Mouse (Mus musculus): ENCODE measurements around the gene Il23a.

DNA sequence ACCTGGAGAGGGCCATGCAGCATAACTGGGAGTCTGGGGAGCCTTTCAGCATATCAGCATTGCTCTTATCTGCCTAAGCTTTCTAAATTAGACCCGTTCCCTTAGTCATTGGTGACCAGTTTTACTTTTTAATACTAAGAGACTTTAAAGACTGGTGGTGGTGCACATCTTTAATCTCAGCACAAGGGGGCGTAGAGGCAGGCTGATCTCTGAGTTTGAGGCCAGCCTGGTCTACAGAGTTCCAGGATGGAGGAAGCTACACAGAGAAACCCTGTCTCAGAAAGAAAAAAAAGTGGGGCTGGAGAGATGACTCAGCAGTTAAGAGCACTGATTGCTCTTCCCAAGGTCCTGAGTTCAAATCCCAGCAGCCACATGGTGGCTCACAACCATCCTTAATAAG, 41.7 kb upstream of the Il23a start:
- TF ChIP-seq POLR2A (IDR thresholded peaks at IDR 0.05; ENCODE audit: borderline replicate concordance, extremely low read depth, low read depth, low read length) (no peak), CTCF (IDR thresholded peaks at IDR 0.05; ENCODE audit: insufficient read depth, low read length) (0 out of 2 replicates have a peak, but pooled peaks have one; percentile 27)

Measured in lung, adult 2 months (tissue).